Mouse (Mus musculus) forebrain, postnatal 0 days (tissue): Measurements from ENCODE around the gene Synrg. TPM values are rescaled to one million over a fixed set of nuclear protein-coding genes. Genes with fewer than 3 reads are reported as not detected.

Experiments used
- ATAC-seq: fragments of 200-750 bp; cut with Nextera tagmentation; 2 replicates; pipeline ENCODE4 v1.8.0; 2017; ENCODE audit warnings: mild to moderate bottlenecking, moderate library complexity
- DNase-seq: peaks from one replicate; pipeline ENCODE4 v3.0.0-alpha.2; 2015
- H3K27ac ChIP-seq: fragments of 300-500 bp; sonication (generic); 2 replicates; pipeline ENCODE4 v1.5.1; 2014; ENCODE audit warnings: low read depth, mild to moderate bottlenecking, antibody characterized with exemption, low read length, moderate library complexity, mixed read lengths
- H3K27me3 ChIP-seq: fragments of 300-500 bp; sonication (generic); 2 replicates; pipeline ENCODE4 v1.6.1; 2014; ENCODE audit warnings: mild to moderate bottlenecking, low read length, mixed read lengths; ENCODE audit not compliant: insufficient read depth
- H3K36me3 ChIP-seq: fragments of 300-500 bp; sonication (generic); 2 replicates; pipeline ENCODE4 v1.6.1; 2014; ENCODE audit warnings: mild to moderate bottlenecking, moderate library complexity; ENCODE audit not compliant: insufficient read depth
- H3K4me1 ChIP-seq: fragments of 300-500 bp; sonication (generic); 2 replicates; pipeline ENCODE4 v1.6.1; 2014; ENCODE audit warnings: antibody characterized with exemption; ENCODE audit not compliant: insufficient read depth
- H3K4me2 ChIP-seq: fragments of 300-500 bp; sonication (generic); 2 replicates; pipeline ENCODE4 v1.6.1; 2014; ENCODE audit warnings: low read depth, mild to moderate bottlenecking, moderate library complexity
- H3K4me3 ChIP-seq: fragments of 300-500 bp; sonication (generic); 2 replicates; pipeline ENCODE4 v1.5.1; 2014; ENCODE audit warnings: low read depth, low read length, mixed read lengths
- H3K9ac ChIP-seq: fragments of 300-500 bp; sonication (generic); 2 replicates; pipeline ENCODE4 v1.6.1; 2014; ENCODE audit warnings: mild to moderate bottlenecking
- H3K9me3 ChIP-seq: fragments of 300-500 bp; sonication (generic); 2 replicates; pipeline ENCODE4 v1.6.1; 2016; ENCODE audit warnings: low read length
- CTCF ChIP-seq: sonication (generic); IDR thresholded peaks from 2 replicates; pipeline ENCODE4 v1.5.1; 2016; ENCODE audit warnings: antibody characterized with exemption, control low read depth, low read depth
- WGBS: fragments of 180-500 bp; shearing (Covaris S2); extraction: QIAGEN DNeasy Blood & Tissue Kit; methylation state at CpG from one replicate; pipeline ENCODE4 v1.1.7; 2014; 5-methylcytosine and 5-hydroxymethylcytosine counted together
- polyA plus RNA-seq: library from polyadenylated mRNA; unstranded; fragments of >200 nt; fragmentation: Nextera tagmentation; extraction: Ambion mirVana; gene quantifications from 2 replicates; pipeline ENCODE4 v1.2.1, GENCODE M21; 2015
- total RNA-seq: library from RNA; depleted of rRNA; stranded (reverse); fragments of >200 nt; gene quantifications from 2 replicates; pipeline ENCODE4 v1.2.3, GENCODE M21; 2014; rRNA removed

Gene Synrg
- total RNA-seq (33.3 and 52.1 TPM in 2 replicates), polyA plus RNA-seq (14.4 and 18.6 TPM in 2 replicates)

- Histone ChIP-seq H3K27ac (peak within 1 kb of the TSS; percentile 91), H3K9ac (peak within 1 kb of the TSS; percentile 78), H3K27me3 (no peaks in the 10 kb centered on the region), H3K4me2 (peak within 1 kb of the TSS; percentile 52), H3K36me3 (peaks cover 33% of the 10 kb centered on the region), H3K4me3 (peak within 1 kb of the TSS; percentile 75), H3K4me1 (peaks cover 10% of the 10 kb centered on the region; the same call in 1 of the 2 replicates), H3K9me3 (no peaks in the 10 kb centered on the region)
- TF ChIP-seq CTCF = no peak
- peak; percentile 94 for DNase-seq
- WGBS = 1% methylated on average over 60 of the region's 76 CpGs
- ATAC-seq = peak; percentile 99
Measured at GRCm38 (mm10) chr11:83963991-83964921, at the start of gene Synrg. Gene Synrg (plus strand): TSS chr11:83964428.

GRCm38 (mm10) chr11:83914501-83914900, 49.7 kb upstream of the Synrg start:
- Histone ChIP-seq H3K4me3 (no peak overlapping the region), H3K4me2 (no peak overlapping the region), H3K4me1 (no peaks in the 10 kb centered on the region), H3K36me3 (no peaks in the 10 kb centered on the region), H3K9me3 (no peaks in the 10 kb centered on the region), H3K27ac (no peak overlapping the region), H3K9ac (no peak overlapping the region), H3K27me3 (no peaks in the 10 kb centered on the region)
- ATAC-seq (no peak), DNase-seq (no peak)
- 92% methylated on average over 4 of the region's 4 CpGs for WGBS
- TF ChIP-seq CTCF = no peak

GRCm38 (mm10) chr11:83922600-83922999, 41.6 kb upstream of the Synrg start:
- WGBS = 80% methylated on average over 2 of the region's 2 CpGs
- Histone ChIP-seq H3K27ac (no peak overlapping the region), H3K36me3 (no peaks in the 10 kb centered on the region), H3K27me3 (no peaks in the 10 kb centered on the region), H3K4me2 (no peak overlapping the region), H3K4me3 (no peak overlapping the region), H3K9ac (no peak overlapping the region), H3K9me3 (no peaks in the 10 kb centered on the region), H3K4me1 (no peaks in the 10 kb centered on the region)
- DNase-seq (no peak), ATAC-seq (no peak)
- TF ChIP-seq CTCF = no peak

GRCm38 (mm10) chr11:83927097-83927496, 37.1 kb upstream of the Synrg start:
- Histone ChIP-seq H3K27me3 (no peaks in the 10 kb centered on the region), H3K36me3 (no peaks in the 10 kb centered on the region), H3K9ac (no peak overlapping the region), H3K27ac (no peak overlapping the region), H3K4me2 (no peak overlapping the region), H3K9me3 (no peaks in the 10 kb centered on the region), H3K4me1 (no peaks in the 10 kb centered on the region), H3K4me3 (no peak overlapping the region)
- DNase-seq = no peak
- WGBS = 55% methylated on average over 3 of the region's 3 CpGs
- ATAC-seq = no peak
- peak; percentile 43 for TF ChIP-seq CTCF

GRCm38 (mm10) chr11:83932506-83933106, 31.6 kb upstream of the Synrg start:
- TF ChIP-seq CTCF = no peak
- H3K4me1 ChIP-seq = no peaks in the 10 kb centered on the region
- ATAC-seq (no peak), DNase-seq (no peak)
- H3K27me3 ChIP-seq = no peaks in the 10 kb centered on the region
- H3K4me3 ChIP-seq = no peak overlapping the region
- WGBS = 77% methylated on average over 10 of the region's 10 CpGs
- H3K36me3 ChIP-seq = no peaks in the 10 kb centered on the region
- no peak overlapping the region for H3K27ac ChIP-seq
- H3K9me3 ChIP-seq = no peaks in the 10 kb centered on the region
- H3K9ac ChIP-seq = no peak overlapping the region
- no peak overlapping the region for H3K4me2 ChIP-seq

- no peak overlapping the region for H3K4me2 ChIP-seq
- no peaks in the 10 kb centered on the region for H3K36me3 ChIP-seq
- H3K4me3 ChIP-seq = no peak overlapping the region
- H3K27ac ChIP-seq = no peak overlapping the region
- H3K27me3 ChIP-seq = no peaks in the 10 kb centered on the region
- H3K4me1 ChIP-seq = no peaks in the 10 kb centered on the region
- ATAC-seq = no peak
- WGBS = 89% methylated on average over 4 of the region's 4 CpGs
- no peak for DNase-seq
- TF ChIP-seq CTCF = no peak
- no peak overlapping the region for H3K9ac ChIP-seq
- no peaks in the 10 kb centered on the region for H3K9me3 ChIP-seq
Measured at GRCm38 (mm10) chr11:83933376-83933775, 30.9 kb upstream of the Synrg start.
